In the genomic region with DNA sequence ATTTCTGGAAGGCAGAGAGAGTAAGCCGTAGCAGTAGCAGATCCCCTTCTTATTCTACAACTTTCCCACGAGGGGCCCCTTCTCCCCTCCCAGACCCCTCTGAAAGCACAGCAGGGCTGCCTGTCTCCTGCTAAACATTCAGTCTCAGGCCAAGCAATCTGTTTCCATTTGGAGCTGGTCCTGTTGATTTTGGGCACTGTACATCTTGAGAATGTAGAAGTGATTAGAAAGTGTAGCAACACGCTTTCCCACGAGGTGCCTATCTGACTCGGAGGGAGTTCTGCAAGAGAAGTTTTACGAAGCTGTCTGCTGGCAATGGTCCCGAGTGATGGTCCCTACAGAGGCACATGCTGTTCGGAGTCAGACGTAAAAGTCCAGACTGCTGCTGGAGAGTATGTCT, we compare ENCODE assay signal across 10 mouse cellular contexts. TPM values are rescaled to one million over a fixed set of nuclear protein-coding genes. Genes with fewer than 3 reads are reported as not detected.
DNase-seq lines count a peak whose midpoint lies in the region; ATAC-seq and TF ChIP-seq lines count a peak whose summit lies in the region.
"Had no signal": no experiment of that assay in that cellular context is flagged by ENCODE, and none has a peak within 500 bp of the region (broad histone marks: within the 10 kb centered on the region; RNA-seq: fewer than 3 reads in every experiment).

No protein-coding gene starts in this region.

- TF ChIP-seq CTCF in stomach, postnatal 0 days (IDR thresholded peaks at IDR 0.05; ENCODE audit: low read depth), result no peak

- 43% methylated on average over 9 of the region's 9 CpGs for WGBS in heart, embryonic 13.5 days
- WGBS in heart, embryonic 12.5 days, result 48% methylated on average over 9 of the region's 9 CpGs
- WGBS in embryonic facial prominence, embryonic 13.5 days, result 38% methylated on average over 9 of the region's 9 CpGs
- WGBS in limb, embryonic 14.5 days, result 30% methylated on average over 9 of the region's 9 CpGs
- WGBS in stomach, postnatal 0 days, result 56% methylated on average over 9 of the region's 9 CpGs

- H3K4me2 ChIP-seq in heart, embryonic 13.5 days, result 0 out of 2 replicates have a peak overlapping the region, but pooled peaks have one; percentile 13
- no peak overlapping the region for H3K4me2 ChIP-seq in heart, embryonic 12.5 days
- H3K4me2 ChIP-seq in embryonic facial prominence, embryonic 13.5 days, result peak overlapping the region; percentile 12; the same call in 1 of the 2 replicates
- H3K4me2 ChIP-seq in limb, embryonic 14.5 days (replicated peaks; ENCODE audit: low read depth, low read length, severe bottlenecking), result no peak overlapping the region; the same call in 1 of the 2 replicates
- no peak overlapping the region for H3K4me2 ChIP-seq in stomach, postnatal 0 days (replicated peaks; ENCODE audit: low read depth)
- H3K4me2 ChIP-seq: neural tube, embryonic 12.5 days had no signal

- peak overlapping the region; percentile 67 for H3K27ac ChIP-seq in heart, embryonic 13.5 days (replicated peaks)
- no peak overlapping the region for H3K27ac ChIP-seq in heart, embryonic 12.5 days (ENCODE audit: poor library complexity, severe bottlenecking)
- peak overlapping the region; percentile 76 for H3K27ac ChIP-seq in embryonic facial prominence, embryonic 13.5 days
- peak overlapping the region; percentile 40; the same call in 1 of the 2 replicates for H3K27ac ChIP-seq in limb, embryonic 14.5 days (replicated peaks; ENCODE audit: low read depth, low read length)
- H3K27ac ChIP-seq in stomach, postnatal 0 days (replicated peaks), result no peak overlapping the region
- H3K27ac ChIP-seq: liver, embryonic 14.5 days; neural tube, embryonic 12.5 days had no signal

- no peaks in the 10 kb centered on the region for H3K9me3 ChIP-seq in heart, embryonic 13.5 days
- H3K9me3 ChIP-seq in heart, embryonic 12.5 days (replicated peaks), result no peaks in the 10 kb centered on the region
- H3K9me3 ChIP-seq in embryonic facial prominence, embryonic 13.5 days, result no peaks in the 10 kb centered on the region
- no peaks in the 10 kb centered on the region for H3K9me3 ChIP-seq in limb, embryonic 14.5 days (ENCODE audit: control insufficient read depth, low read length)
- H3K9me3 ChIP-seq in stomach, postnatal 0 days (ENCODE audit: control insufficient read depth, low read length), result no peaks in the 10 kb centered on the region
- H3K9me3 ChIP-seq: neural tube, embryonic 12.5 days had no signal

- no peak for TF ChIP-seq EP300 in stomach, postnatal 0 days (optimal IDR thresholded peaks at IDR 0.05)

- no peaks in the 10 kb centered on the region for H3K36me3 ChIP-seq in heart, embryonic 13.5 days
- no peaks in the 10 kb centered on the region for H3K36me3 ChIP-seq in heart, embryonic 12.5 days
- no peaks in the 10 kb centered on the region for H3K36me3 ChIP-seq in embryonic facial prominence, embryonic 13.5 days
- H3K36me3 ChIP-seq in limb, embryonic 14.5 days (ENCODE audit: control insufficient read depth, insufficient read depth, low read length), result no peaks in the 10 kb centered on the region
- H3K36me3 ChIP-seq in stomach, postnatal 0 days (ENCODE audit: control insufficient read depth, insufficient read depth, low read length), result no peaks in the 10 kb centered on the region
- H3K36me3 ChIP-seq: neural tube, embryonic 12.5 days had no signal

- ATAC-seq in heart, embryonic 13.5 days (ENCODE audit: extremely low read depth, insufficient number of reproducible peaks, low FRiP score, low TSS enrichment), result no peak
- no peak for ATAC-seq in heart, embryonic 12.5 days (ENCODE audit: insufficient number of reproducible peaks, low FRiP score)
- ATAC-seq in embryonic facial prominence, embryonic 13.5 days (ENCODE audit: insufficient number of reproducible peaks, insufficient read depth, low FRiP score, low TSS enrichment, low read depth), result 0 out of 2 replicates have a peak, but pooled peaks have one; percentile 15
- ATAC-seq in limb, embryonic 14.5 days (ENCODE audit: low FRiP score, low read depth), result peak; percentile 65
- no peak for ATAC-seq in CD4-positive, CD25-positive, alpha-beta regulatory T cell, adult 4 months
- ATAC-seq in stomach, postnatal 0 days (ENCODE audit: low FRiP score, low TSS enrichment), result no peak

- no peaks in the 10 kb centered on the region for H3K27me3 ChIP-seq in heart, embryonic 13.5 days (replicated peaks)
- H3K27me3 ChIP-seq in heart, embryonic 12.5 days (replicated peaks), result no peaks in the 10 kb centered on the region
- no peaks in the 10 kb centered on the region for H3K27me3 ChIP-seq in embryonic facial prominence, embryonic 13.5 days
- no peaks in the 10 kb centered on the region for H3K27me3 ChIP-seq in limb, embryonic 14.5 days (ENCODE audit: control insufficient read depth, insufficient read depth, low read length)
- H3K27me3 ChIP-seq in stomach, postnatal 0 days (ENCODE audit: control insufficient read depth, insufficient read depth, low read length), result no peaks in the 10 kb centered on the region
- H3K27me3 ChIP-seq: neural tube, embryonic 12.5 days had no signal

- intact Hi-C loops in gastrocnemius, postnatal 14 days (cut with DNase I; ENCODE audit: low total_unique reads), result no loop called here

- DNase-seq in gastrocnemius, postnatal 14 days, result peak; percentile 44
- DNase-seq in limb, embryonic 14.5 days (ENCODE audit: low spot score), result peak; percentile 87
- DNase-seq in stomach, postnatal 0 days (ENCODE audit: low spot score), result no peak
- DNase-seq: embryo, embryonic 11 days had no signal

- H3K4me3 ChIP-seq in heart, embryonic 13.5 days, result no peak overlapping the region
- no peak overlapping the region for H3K4me3 ChIP-seq in heart, embryonic 12.5 days
- H3K4me3 ChIP-seq in embryonic facial prominence, embryonic 13.5 days, result no peak overlapping the region
- H3K4me3 ChIP-seq in limb, embryonic 14.5 days (replicated peaks; ENCODE audit: low read length), result no peak overlapping the region
- H3K4me3 ChIP-seq in stomach, postnatal 0 days (ENCODE audit: low read depth, low read length), result no peak overlapping the region
- H3K4me3 ChIP-seq: neural tube, embryonic 12.5 days had no signal

- TF ChIP-seq POLR2A in limb, embryonic 14.5 days (IDR thresholded peaks at IDR 0.05; ENCODE audit: borderline replicate concordance, extremely low read depth, insufficient read depth, insufficient read length), result no peak

- H3K9ac ChIP-seq in heart, embryonic 13.5 days, result no peak overlapping the region
- no peak overlapping the region for H3K9ac ChIP-seq in heart, embryonic 12.5 days
- no peak overlapping the region for H3K9ac ChIP-seq in embryonic facial prominence, embryonic 13.5 days
- H3K9ac ChIP-seq in limb, embryonic 14.5 days (ENCODE audit: low read depth, low read length, severe bottlenecking), result no peak overlapping the region
- H3K9ac ChIP-seq in stomach, postnatal 0 days (ENCODE audit: low read length), result no peak overlapping the region
- H3K9ac ChIP-seq: liver, embryonic 14.5 days; neural tube, embryonic 12.5 days had no signal

- H3K4me1 ChIP-seq in heart, embryonic 13.5 days, result peaks cover 7% of the 10 kb centered on the region; the same call in 1 of the 2 replicates
- peaks cover 6% of the 10 kb centered on the region; the same call in 1 of the 2 replicates for H3K4me1 ChIP-seq in heart, embryonic 12.5 days (replicated peaks)
- H3K4me1 ChIP-seq in embryonic facial prominence, embryonic 13.5 days, result peaks cover 22% of the 10 kb centered on the region
- H3K4me1 ChIP-seq in limb, embryonic 14.5 days (ENCODE audit: control insufficient read depth, insufficient read depth, low read length), result peaks cover 22% of the 10 kb centered on the region
- no peaks in the 10 kb centered on the region for H3K4me1 ChIP-seq in stomach, postnatal 0 days (replicated peaks; ENCODE audit: control insufficient read depth, insufficient read depth)
- H3K4me1 ChIP-seq: neural tube, embryonic 12.5 days had no signal

RNA-seq across cellular contexts. Expression of a gene that starts 27.3 kb away (rescaled TPM):
- 128 and 129 TPM in 2 replicates for polyA plus RNA-seq in heart, embryonic 13.5 days (2015; fragmentation: Nextera tagmentation; extraction: Ambion mirVana)
- polyA plus RNA-seq in heart, embryonic 12.5 days (2016; fragmentation: Nextera tagmentation; extraction: Ambion mirVana), result 203 and 212 TPM in 2 replicates
- polyA plus RNA-seq in embryonic facial prominence, embryonic 13.5 days (2015; fragmentation: Nextera tagmentation; extraction: Ambion mirVana), result 237 and 252 TPM in 2 replicates
- total RNA-seq in gastrocnemius, postnatal 14 days (2021), result 10 to 100 TPM; 56.9 to 66.7 TPM
- polyA plus RNA-seq in limb, embryonic 14.5 days (2012; rRNA removed), result 285 and 340 TPM in 2 replicates
- polyA plus RNA-seq in limb, embryonic 14.5 days (2014; fragmentation: Nextera tagmentation; extraction: Ambion mirVana), result 239 and 276 TPM in 2 replicates
- 10 to 100 TPM; 35.8 to 68.9 TPM for polyA plus RNA-seq in CD4-positive, CD25-positive, alpha-beta regulatory T cell, adult 4 months (2017; shearing (Covaris generic))
- 57.1 and 59.6 TPM in 2 replicates for polyA plus RNA-seq in stomach, postnatal 0 days (2015; fragmentation: Nextera tagmentation; extraction: Ambion mirVana)

Comparison
In these comparisons a context has a peak if more than half of its experiments do, and no peak if none do; other contexts are left out.
1. H3K27ac ChIP-seq: peak in heart, embryonic 13.5 days (single experiment), embryonic facial prominence, embryonic 13.5 days (single experiment) and limb, embryonic 14.5 days (single experiment); none in heart, embryonic 12.5 days (single experiment) and stomach, postnatal 0 days (single experiment).
2. H3K4me2 ChIP-seq: peak in heart, embryonic 13.5 days (single experiment) and embryonic facial prominence, embryonic 13.5 days (single experiment); none in heart, embryonic 12.5 days (single experiment), limb, embryonic 14.5 days (single experiment) and stomach, postnatal 0 days (single experiment).
3. ATAC-seq: peak in embryonic facial prominence, embryonic 13.5 days (single experiment) and limb, embryonic 14.5 days (single experiment); none in heart, embryonic 13.5 days (single experiment), heart, embryonic 12.5 days (single experiment), CD4-positive, CD25-positive, alpha-beta regulatory T cell, adult 4 months (single experiment) and stomach, postnatal 0 days (single experiment).